Mouse (Mus musculus): ENCODE measurements around the gene Pard3. TPM values are rescaled to one million over a fixed set of nuclear protein-coding genes. Genes with fewer than 3 reads are reported as not detected.

The Pard3 gene
- total RNA-seq, 2 experiments from 2014 or later = not detected

- ATAC-seq (replicated peaks; ENCODE audit: low FRiP score, low TSS enrichment, poor library complexity, severe bottlenecking) = no peak
Measured at GRCm38 (mm10) chr8:127081297-127081696, 17.6 kb downstream of the Pard3 start.

GRCm38 (mm10) chr8:127082486-127082885 is 18.8 kb downstream of the Pard3 start:
- no peak for ATAC-seq (replicated peaks; ENCODE audit: low FRiP score, low TSS enrichment, poor library complexity, severe bottlenecking)

- ATAC-seq (replicated peaks; ENCODE audit: low FRiP score, low TSS enrichment, poor library complexity, severe bottlenecking) = no peak
Measured at GRCm38 (mm10) chr8:127084565-127084964, 20.9 kb downstream of the Pard3 start.

- no peak for ATAC-seq (replicated peaks; ENCODE audit: low FRiP score, low TSS enrichment, poor library complexity, severe bottlenecking)
Measured at GRCm38 (mm10) chr8:127087434-127087833, 23.7 kb downstream of the Pard3 start.

- no peak for ATAC-seq (replicated peaks; ENCODE audit: low FRiP score, low TSS enrichment, poor library complexity, severe bottlenecking)
Measured at GRCm38 (mm10) chr8:127088372-127088771, 24.7 kb downstream of the Pard3 start.

- no peak for ATAC-seq (replicated peaks; ENCODE audit: low FRiP score, low TSS enrichment, poor library complexity, severe bottlenecking)
Measured at GRCm38 (mm10) chr8:127089021-127089420, 25.3 kb downstream of the Pard3 start.

- no peak for ATAC-seq (replicated peaks; ENCODE audit: low FRiP score, low TSS enrichment, poor library complexity, severe bottlenecking)
Measured at GRCm38 (mm10) chr8:127090435-127090834, 26.7 kb downstream of the Pard3 start.

GRCm38 (mm10) chr8:127091936-127092335 is 28.2 kb downstream of the Pard3 start:
- ATAC-seq (replicated peaks; ENCODE audit: low FRiP score, low TSS enrichment, poor library complexity, severe bottlenecking) = no peak

GRCm38 (mm10) chr8:127092383-127093112 is 28.9 kb downstream of the Pard3 start:
- no peak for ATAC-seq (replicated peaks; ENCODE audit: low FRiP score, low TSS enrichment, poor library complexity, severe bottlenecking)

- no peak for ATAC-seq (replicated peaks; ENCODE audit: low FRiP score, low TSS enrichment, poor library complexity, severe bottlenecking)
Measured at GRCm38 (mm10) chr8:127093113-127093426, 29.4 kb downstream of the Pard3 start.

- ATAC-seq (replicated peaks; ENCODE audit: low FRiP score, low TSS enrichment, poor library complexity, severe bottlenecking) = no peak
Measured at GRCm38 (mm10) chr8:127095763-127096162, 32.1 kb downstream of the Pard3 start.

- no peak for ATAC-seq (replicated peaks; ENCODE audit: low FRiP score, low TSS enrichment, poor library complexity, severe bottlenecking)
Measured at GRCm38 (mm10) chr8:127099439-127100090, 35.9 kb downstream of the Pard3 start.

GRCm38 (mm10) chr8:127103256-127103655 is 39.6 kb downstream of the Pard3 start:
- ATAC-seq (replicated peaks; ENCODE audit: low FRiP score, low TSS enrichment, poor library complexity, severe bottlenecking) = no peak

GRCm38 (mm10) chr8:127104616-127105015 is 40.9 kb downstream of the Pard3 start:
- no peak for ATAC-seq (replicated peaks; ENCODE audit: low FRiP score, low TSS enrichment, poor library complexity, severe bottlenecking)

- ATAC-seq (replicated peaks; ENCODE audit: low FRiP score, low TSS enrichment, poor library complexity, severe bottlenecking) = no peak
Measured at GRCm38 (mm10) chr8:127107928-127108327, 44.2 kb downstream of the Pard3 start.

- ATAC-seq (replicated peaks; ENCODE audit: low FRiP score, low TSS enrichment, poor library complexity, severe bottlenecking) = no peak
Measured at GRCm38 (mm10) chr8:127113209-127113608, 49.5 kb downstream of the Pard3 start.

GRCm38 (mm10) chr8:127115837-127116236 is 52.1 kb downstream of the Pard3 start:
- ATAC-seq (replicated peaks; ENCODE audit: low FRiP score, low TSS enrichment, poor library complexity, severe bottlenecking) = no peak

GRCm38 (mm10) chr8:127118373-127118861 is 54.7 kb downstream of the Pard3 start:
- ATAC-seq (replicated peaks; ENCODE audit: low FRiP score, low TSS enrichment, poor library complexity, severe bottlenecking) = no peak

- ATAC-seq (replicated peaks; ENCODE audit: low FRiP score, low TSS enrichment, poor library complexity, severe bottlenecking) = no peak
Measured at GRCm38 (mm10) chr8:127123391-127123790, 59.7 kb downstream of the Pard3 start.

- ATAC-seq (replicated peaks; ENCODE audit: low FRiP score, low TSS enrichment, poor library complexity, severe bottlenecking) = no peak
Measured at GRCm38 (mm10) chr8:127124795-127125194, 61.1 kb downstream of the Pard3 start.

All from megakaryocyte-erythroid progenitor cell, adult 5-6 weeks (primary cell).